Mouse (Mus musculus) thymus, postnatal 25 days (tissue): Measurements from ENCODE around the gene Ltbr.
"Not testable (repeated sequence)": the region's sequence is repeated elsewhere in the genome, so short reads cannot be mapped to it uniquely, and the experiment has no call there.

Source experiments
- DNase-seq: peaks from one replicate; pipeline ENCODE4 v3.0.0; 2022

The Ltbr gene

GRCm38 (mm10) chr6:125309406-125309805 lies 4.3 kb downstream of the Ltbr start:
- no peak for DNase-seq

- DNase-seq, result no peak
These were observed 4.8 kb downstream of the Ltbr start for GRCm38 (mm10) chr6:125308921-125309320.

GRCm38 (mm10) chr6:125307091-125307490 lies 6.6 kb downstream of the Ltbr start:
- DNase-seq, result no peak

GRCm38 (mm10) chr6:125305465-125305864 lies 8.2 kb downstream of the Ltbr start:
- no peak for DNase-seq

- not testable (repeated sequence) for DNase-seq
These were observed 9.3 kb downstream of the Ltbr start for GRCm38 (mm10) chr6:125304408-125304807.

- DNase-seq, result no peak
These were observed 10.4 kb downstream of the Ltbr start for GRCm38 (mm10) chr6:125303242-125303641.

GRCm38 (mm10) chr6:125302231-125302982 lies 11.3 kb downstream of the Ltbr start:
- peak; percentile 36 for DNase-seq

GRCm38 (mm10) chr6:125300982-125301381 lies 12.7 kb downstream of the Ltbr start:
- no peak for DNase-seq

- no peak for DNase-seq
These were observed 16.4 kb downstream of the Ltbr start for GRCm38 (mm10) chr6:125297149-125297820.

GRCm38 (mm10) chr6:125294049-125294448 lies 19.6 kb downstream of the Ltbr start:
- DNase-seq, result no peak

- no peak for DNase-seq
These were observed 21.4 kb downstream of the Ltbr start for GRCm38 (mm10) chr6:125292256-125292655.

- DNase-seq, result no peak
These were observed 22.4 kb downstream of the Ltbr start for GRCm38 (mm10) chr6:125291329-125291728.

GRCm38 (mm10) chr6:125288730-125289129 lies 25.0 kb downstream of the Ltbr start:
- DNase-seq, result no peak

- DNase-seq, result no peak
These were observed 26.7 kb downstream of the Ltbr start for GRCm38 (mm10) chr6:125286944-125287343.

GRCm38 (mm10) chr6:125285890-125286289 lies 27.8 kb downstream of the Ltbr start, which contains the start of gene Tuba3a:
TSS of gene Tuba3a (minus strand) at chr6:125286042.
- DNase-seq, result no peak

GRCm38 (mm10) chr6:125284751-125285150 lies 28.9 kb downstream of the Ltbr start:
- no peak for DNase-seq

- DNase-seq, result no peak
These were observed 29.4 kb downstream of the Ltbr start for GRCm38 (mm10) chr6:125284250-125284649.

- DNase-seq, result not testable (repeated sequence)
These were observed 31.0 kb downstream of the Ltbr start for GRCm38 (mm10) chr6:125282721-125283120.

- DNase-seq, result no peak
These were observed 34.0 kb downstream of the Ltbr start for GRCm38 (mm10) chr6:125279729-125280128.

GRCm38 (mm10) chr6:125274841-125275563 lies 38.7 kb downstream of the Ltbr start:
- peak; percentile 43 for DNase-seq

- no peak for DNase-seq
These were observed 41.4 kb downstream of the Ltbr start for GRCm38 (mm10) chr6:125272228-125272785.

- peak; percentile 88 for DNase-seq
These were observed 42.0 kb downstream of the Ltbr start for GRCm38 (mm10) chr6:125271455-125272227.
